Mouse (Mus musculus) embryonic facial prominence, embryonic 14.5 days (tissue): ENCODE measurements at regions not wholly inside any gene's neighbourhood (a gene's known extent, or its start where the extent isn't known, plus 50 kb on each side); places are given as distances from the start of the nearest gene placed in this dataset.

Source experiments
- ATAC-seq: fragments of 200-750 bp; cut with Nextera tagmentation; 2 replicates; pipeline ENCODE4 v1.8.0; 2017; ENCODE audit warnings: low read depth, moderate number of reproducible peaks, moderate TSS enrichment
- DNase-seq: peaks from one replicate; pipeline ENCODE4 v3.0.0-alpha.2; 2015; ENCODE audit warnings: low spot score
- H3K27ac ChIP-seq: fragments of 300-500 bp; sonication (generic); replicated peaks from 2 replicates; pipeline ENCODE4 v1.5.1; 2014; ENCODE audit warnings: low read depth, mild to moderate bottlenecking, low read length, moderate library complexity
- H3K27me3 ChIP-seq: fragments of 300-500 bp; sonication (generic); replicated peaks from 2 replicates; pipeline ENCODE4 v1.6.1; 2014; ENCODE audit warnings: low read length; ENCODE audit not compliant: control insufficient read depth, insufficient read depth
- H3K36me3 ChIP-seq: fragments of 300-500 bp; sonication (generic); 2 replicates; pipeline ENCODE4 v1.6.1; 2014; ENCODE audit warnings: low read length, mixed read lengths; ENCODE audit not compliant: control insufficient read depth, insufficient read depth
- H3K4me1 ChIP-seq: fragments of 300-500 bp; sonication (generic); 2 replicates; pipeline ENCODE4 v1.6.1; 2014; ENCODE audit warnings: antibody characterized with exemption, low read length; ENCODE audit not compliant: control insufficient read depth, insufficient read depth
- H3K4me2 ChIP-seq: fragments of 300-500 bp; sonication (generic); 2 replicates; pipeline ENCODE4 v1.6.1; 2014; ENCODE audit warnings: low read depth, mild to moderate bottlenecking, low read length, moderate library complexity, mixed read lengths
- H3K4me3 ChIP-seq: fragments of 300-500 bp; sonication (generic); 2 replicates; pipeline ENCODE4 v1.5.1; 2014; ENCODE audit warnings: low read depth, mild to moderate bottlenecking, low read length
- H3K9ac ChIP-seq: fragments of 300-500 bp; sonication (generic); 2 replicates; pipeline ENCODE4 v1.6.1; 2014; ENCODE audit warnings: low read depth, mild to moderate bottlenecking, low read length, moderate library complexity, mixed read lengths
- H3K9me3 ChIP-seq: fragments of 300-500 bp; sonication (generic); 2 replicates; pipeline ENCODE4 v1.6.1; 2016; ENCODE audit warnings: low read length; ENCODE audit not compliant: control insufficient read depth
- WGBS: fragments of 180-500 bp; shearing (Covaris S2); extraction: QIAGEN DNeasy Blood & Tissue Kit; methylation state at CpG from one replicate; pipeline ENCODE4 v1.1.7; 2014; 5-methylcytosine and 5-hydroxymethylcytosine counted together

GRCm38 (mm10) chr5:120008306-120008705 is 108.0 kb upstream of the Rbm19 start:
- H3K4me3 ChIP-seq: no peak overlapping the region
- H3K27ac ChIP-seq: no peak overlapping the region
- no peak for ATAC-seq
- no peak for DNase-seq
- H3K9me3 ChIP-seq: 0 out of 2 replicates have a peak, but pooled peaks cover 6% of the 10 kb centered on the region
- no peak overlapping the region for H3K4me2 ChIP-seq
- no peaks in the 10 kb centered on the region for H3K4me1 ChIP-seq
- no peaks in the 10 kb centered on the region for H3K36me3 ChIP-seq
- no peak overlapping the region for H3K9ac ChIP-seq
- WGBS: 82% methylated on average over 9 of the region's 9 CpGs
- no peaks in the 10 kb centered on the region for H3K27me3 ChIP-seq

GRCm38 (mm10) chr5:120015417-120015816 is 100.8 kb upstream of the Rbm19 start:
- H3K9me3 ChIP-seq: 0 out of 2 replicates have a peak, but pooled peaks cover 2% of the 10 kb centered on the region
- no peaks in the 10 kb centered on the region for H3K36me3 ChIP-seq
- no peak overlapping the region for H3K4me3 ChIP-seq
- H3K4me2 ChIP-seq: no peak overlapping the region
- H3K4me1 ChIP-seq: no peaks in the 10 kb centered on the region
- DNase-seq (no peak), ATAC-seq (no peak)
- WGBS: 67% methylated on average over 10 of the region's 10 CpGs
- H3K27ac ChIP-seq: no peak overlapping the region
- H3K27me3 ChIP-seq: no peaks in the 10 kb centered on the region
- no peak overlapping the region for H3K9ac ChIP-seq

GRCm38 (mm10) chr5:120018126-120018525 is 98.1 kb upstream of the Rbm19 start:
- H3K36me3 ChIP-seq: no peaks in the 10 kb centered on the region
- no peak overlapping the region for H3K27ac ChIP-seq
- H3K4me2 ChIP-seq: no peak overlapping the region
- no peak overlapping the region for H3K4me3 ChIP-seq
- ATAC-seq: no peak
- DNase-seq: no peak
- WGBS: 89% methylated on average over 2 of the region's 2 CpGs
- no peaks in the 10 kb centered on the region for H3K9me3 ChIP-seq
- H3K9ac ChIP-seq: no peak overlapping the region
- no peaks in the 10 kb centered on the region for H3K4me1 ChIP-seq
- no peaks in the 10 kb centered on the region for H3K27me3 ChIP-seq

- no peak overlapping the region for H3K4me3 ChIP-seq
- no peak overlapping the region for H3K9ac ChIP-seq
- no peak overlapping the region for H3K4me2 ChIP-seq
- peaks cover 3% of the 10 kb centered on the region; the same call in 1 of the 2 replicates for H3K4me1 ChIP-seq
- no peak overlapping the region for H3K27ac ChIP-seq
- no peaks in the 10 kb centered on the region for H3K36me3 ChIP-seq
- WGBS: 77% methylated on average over 5 of the region's 5 CpGs
- H3K9me3 ChIP-seq: no peaks in the 10 kb centered on the region
- ATAC-seq (no peak), DNase-seq (no peak)
- no peaks in the 10 kb centered on the region for H3K27me3 ChIP-seq
These were observed 95.5 kb upstream of the Rbm19 start for GRCm38 (mm10) chr5:120020748-120021147.

- 92% methylated on average over 5 of the region's 5 CpGs for WGBS
- DNase-seq (no peak), ATAC-seq (no peak)
- Histone ChIP-seq H3K4me2 (no peak overlapping the region), H3K9ac (no peak overlapping the region), H3K27ac (no peak overlapping the region), H3K9me3 (no peaks in the 10 kb centered on the region), H3K4me3 (no peak overlapping the region), H3K36me3 (no peaks in the 10 kb centered on the region), H3K4me1 (peaks cover 3% of the 10 kb centered on the region; the same call in 1 of the 2 replicates), H3K27me3 (no peaks in the 10 kb centered on the region)
These were observed 94.0 kb upstream of the Rbm19 start for GRCm38 (mm10) chr5:120022276-120022675.

GRCm38 (mm10) chr5:120024071-120024470 is 92.2 kb upstream of the Rbm19 start:
- H3K27ac ChIP-seq: no peak overlapping the region
- H3K4me1 ChIP-seq: peaks cover 3% of the 10 kb centered on the region; the same call in 1 of the 2 replicates
- 3% methylated on average over 7 of the region's 10 CpGs for WGBS
- no peak overlapping the region for H3K4me3 ChIP-seq
- DNase-seq: peak; percentile 72
- H3K9me3 ChIP-seq: no peaks in the 10 kb centered on the region
- H3K9ac ChIP-seq: 0 out of 2 replicates have a peak overlapping the region, but pooled peaks have one; percentile 2
- H3K4me2 ChIP-seq: peak overlapping the region; percentile 11; the same call in 1 of the 2 replicates
- H3K36me3 ChIP-seq: no peaks in the 10 kb centered on the region
- ATAC-seq: peak; percentile 71; the same call in 1 of the 2 replicates
- H3K27me3 ChIP-seq: no peaks in the 10 kb centered on the region

GRCm38 (mm10) chr5:120025212-120025611 is 91.1 kb upstream of the Rbm19 start:
- no peaks in the 10 kb centered on the region for H3K36me3 ChIP-seq

GRCm38 (mm10) chr5:120030904-120031303 is 85.4 kb upstream of the Rbm19 start:
- Histone ChIP-seq H3K9ac (no peak overlapping the region), H3K4me2 (0 out of 2 replicates have a peak overlapping the region, but pooled peaks have one; percentile 11), H3K36me3 (no peaks in the 10 kb centered on the region), H3K4me1 (no peaks in the 10 kb centered on the region), H3K27ac (0 out of 2 replicates have a peak overlapping the region, but pooled peaks have one; percentile 4), H3K4me3 (no peak overlapping the region), H3K27me3 (no peaks in the 10 kb centered on the region), H3K9me3 (no peaks in the 10 kb centered on the region)
- peak; percentile 74 for DNase-seq
- WGBS: 36% methylated on average over 15 of the region's 15 CpGs
- ATAC-seq: no peak

More at GRCm38 (mm10) chr5:120025212-120025611, 91.1 kb upstream of the Rbm19 start:
- ATAC-seq: no peak
- H3K4me2 ChIP-seq: no peak overlapping the region
- H3K27ac ChIP-seq: no peak overlapping the region
- no peaks in the 10 kb centered on the region for H3K9me3 ChIP-seq
- no peak overlapping the region for H3K9ac ChIP-seq
- DNase-seq: no peak
- no peak overlapping the region for H3K4me3 ChIP-seq
- H3K4me1 ChIP-seq: peaks cover 3% of the 10 kb centered on the region; the same call in 1 of the 2 replicates
- H3K27me3 ChIP-seq: no peaks in the 10 kb centered on the region

- Histone ChIP-seq H3K4me3 (no peak overlapping the region), H3K9ac (no peak overlapping the region), H3K9me3 (no peaks in the 10 kb centered on the region), H3K27me3 (no peaks in the 10 kb centered on the region), H3K27ac (no peak overlapping the region), H3K4me2 (no peak overlapping the region), H3K4me1 (no peaks in the 10 kb centered on the region), H3K36me3 (no peaks in the 10 kb centered on the region)
- ATAC-seq: no peak
- no peak for DNase-seq
- 41% methylated on average over 4 of the region's 4 CpGs for WGBS
These were observed 84.7 kb upstream of the Rbm19 start for GRCm38 (mm10) chr5:120031614-120032013.
